Mouse (Mus musculus) lung, postnatal 0 days (tissue): ENCODE measurements around the gene Sertad4. TPM values are rescaled to one million over a fixed set of nuclear protein-coding genes. Genes with fewer than 3 reads are reported as not detected.
A peak's percentile ranks its signal among the peaks of the same experiment; 100 is the strongest.

ENCODE experiments used
- ATAC-seq: fragments of 200-750 bp; cut with Nextera tagmentation; 2 replicates; pipeline ENCODE4 v1.8.0; 2017; ENCODE audit warnings: moderate library complexity
- DNase-seq: peaks from one replicate; pipeline ENCODE4 v3.0.0-alpha.2; 2016; ENCODE audit warnings: low spot score
- H3K27ac ChIP-seq: fragments of 300-500 bp; sonication (generic); 2 replicates; pipeline ENCODE4 v1.5.1; 2014; ENCODE audit warnings: antibody characterized with exemption, mild to moderate bottlenecking, low read length, mixed read lengths
- H3K27me3 ChIP-seq: fragments of 300-500 bp; sonication (generic); replicated peaks from 2 replicates; pipeline ENCODE4 v1.6.1; 2014; ENCODE audit warnings: low read length, mixed read lengths; ENCODE audit not compliant: insufficient read depth
- H3K36me3 ChIP-seq: fragments of 300-500 bp; sonication (generic); 2 replicates; pipeline ENCODE4 v1.6.1; 2014; ENCODE audit warnings: low read length, mixed read lengths; ENCODE audit not compliant: insufficient read depth
- H3K4me1 ChIP-seq: fragments of 300-500 bp; sonication (generic); 2 replicates; pipeline ENCODE4 v1.6.1; 2014; ENCODE audit warnings: antibody characterized with exemption, low read depth, low read length, mixed read lengths; ENCODE audit not compliant: insufficient read depth
- H3K4me2 ChIP-seq: fragments of 300-500 bp; sonication (generic); replicated peaks from 2 replicates; pipeline ENCODE4 v1.6.1; 2014; ENCODE audit warnings: low read depth, mild to moderate bottlenecking, low read length, moderate library complexity, mixed read lengths
- H3K4me3 ChIP-seq: fragments of 300-500 bp; sonication (generic); 2 replicates; pipeline ENCODE4 v1.5.1; 2014; ENCODE audit warnings: low read depth, low read length
- H3K9ac ChIP-seq: fragments of 300-500 bp; sonication (generic); replicated peaks from 2 replicates; pipeline ENCODE4 v1.6.1; 2014; ENCODE audit warnings: low read depth, mild to moderate bottlenecking
- H3K9me3 ChIP-seq: fragments of 300-500 bp; sonication (generic); 2 replicates; pipeline ENCODE4 v1.6.1; 2016; ENCODE audit warnings: low read length, mixed read lengths
- CTCF ChIP-seq: IDR thresholded peaks from 2 replicates; pipeline ENCODE4 v1.5.1; 2016; ENCODE audit warnings: antibody characterized with exemption, mild to moderate bottlenecking
- EP300 ChIP-seq: IDR thresholded peaks from 2 replicates; pipeline ENCODE4 v1.6.1; 2016; ENCODE audit warnings: antibody characterized with exemption, mild to moderate bottlenecking, control low read depth
- WGBS: fragments of 180-500 bp; shearing (Covaris S2); extraction: QIAGEN DNeasy Blood & Tissue Kit; methylation state at CpG from one replicate; pipeline ENCODE4 v1.1.7; 2014; 5-methylcytosine and 5-hydroxymethylcytosine counted together
- polyA plus RNA-seq: library from polyadenylated mRNA; unstranded; fragments of >200 nt; fragmentation: Nextera tagmentation; extraction: Ambion mirVana; gene quantifications from 2 replicates; pipeline ENCODE4 v1.2.1, GENCODE M21; 2015

Sertad4 gene
- polyA plus RNA-seq, 1 experiment from 2014 or later = 3.2 TPM

GRCm38 (mm10) chr1:192849616-192850015, 5.9 kb downstream of the Sertad4 start:
- H3K4me1 ChIP-seq = peaks cover 7% of the 10 kb centered on the region
- H3K27ac ChIP-seq = no peak overlapping the region
- 0 out of 2 replicates have a peak, but pooled peaks cover 3% of the 10 kb centered on the region for H3K27me3 ChIP-seq
- peak; percentile 50 for ATAC-seq
- no peak for TF ChIP-seq EP300
- H3K36me3 ChIP-seq = no peaks in the 10 kb centered on the region
- DNase-seq = peak; percentile 62
- H3K9ac ChIP-seq = no peak overlapping the region
- 40% methylated on average over 5 of the region's 5 CpGs for WGBS
- H3K4me2 ChIP-seq = no peak overlapping the region
- H3K4me3 ChIP-seq = no peak overlapping the region
- no peaks in the 10 kb centered on the region for H3K9me3 ChIP-seq

- no peak for DNase-seq
- H3K27me3 ChIP-seq = no peaks in the 10 kb centered on the region
- 66% methylated on average over 3 of the region's 3 CpGs for WGBS
- H3K4me3 ChIP-seq = no peak overlapping the region
- H3K36me3 ChIP-seq = no peaks in the 10 kb centered on the region
- H3K27ac ChIP-seq = no peak overlapping the region
- no peaks in the 10 kb centered on the region for H3K9me3 ChIP-seq
- H3K4me2 ChIP-seq = no peak overlapping the region
- no peak for ATAC-seq
- peaks cover 7% of the 10 kb centered on the region for H3K4me1 ChIP-seq
- no peak for TF ChIP-seq CTCF
- no peak for TF ChIP-seq EP300
- H3K9ac ChIP-seq = no peak overlapping the region
Observed at GRCm38 (mm10) chr1:192847254-192847653, 8.3 kb downstream of the Sertad4 start.

GRCm38 (mm10) chr1:192841094-192841813, 14.3 kb downstream of the Sertad4 start:
- WGBS = 42% methylated on average over 9 of the region's 9 CpGs

GRCm38 (mm10) chr1:192840655-192841054, 14.9 kb downstream of the Sertad4 start:
- Histone ChIP-seq H3K9me3 (no peaks in the 10 kb centered on the region), H3K4me2 (no peak overlapping the region), H3K27ac (no peak overlapping the region), H3K4me3 (no peak overlapping the region), H3K9ac (no peak overlapping the region), H3K4me1 (no peaks in the 10 kb centered on the region), H3K36me3 (no peaks in the 10 kb centered on the region), H3K27me3 (no peaks in the 10 kb centered on the region)
- WGBS = 85% methylated on average over 2 of the region's 2 CpGs
- DNase-seq = no peak
- ATAC-seq = no peak
- no peak for TF ChIP-seq CTCF
- no peak for TF ChIP-seq EP300

More at GRCm38 (mm10) chr1:192841094-192841813, 14.3 kb downstream of the Sertad4 start:
- DNase-seq (peak; percentile 31), ATAC-seq (peak; percentile 44; the same call in 1 of the 2 replicates)
- H3K27ac ChIP-seq = no peak overlapping the region
- TF ChIP-seq CTCF = no peak
- TF ChIP-seq EP300 = no peak
- no peak overlapping the region for H3K4me2 ChIP-seq
- no peaks in the 10 kb centered on the region for H3K4me1 ChIP-seq
- no peaks in the 10 kb centered on the region for H3K9me3 ChIP-seq
- no peaks in the 10 kb centered on the region for H3K36me3 ChIP-seq
- no peaks in the 10 kb centered on the region for H3K27me3 ChIP-seq
- H3K4me3 ChIP-seq = no peak overlapping the region
- no peak overlapping the region for H3K9ac ChIP-seq

- Histone ChIP-seq H3K4me3 (peak overlapping the region; percentile 39), H3K36me3 (no peaks in the 10 kb centered on the region), H3K4me2 (peak overlapping the region; percentile 95), H3K4me1 (peaks cover 5% of the 10 kb centered on the region; the same call in 1 of the 2 replicates), H3K27ac (no peak overlapping the region), H3K9ac (no peak overlapping the region), H3K27me3 (no peaks in the 10 kb centered on the region), H3K9me3 (no peaks in the 10 kb centered on the region)
- DNase-seq = no peak
- 4% methylated on average over 18 of the region's 18 CpGs for WGBS
- peak; percentile 29; the same call in 1 of the 2 replicates for ATAC-seq
- TF ChIP-seq CTCF (no peak), EP300 (no peak)
Observed at GRCm38 (mm10) chr1:192835211-192835681, 20.3 kb downstream of the Sertad4 start.

- H3K27ac ChIP-seq = no peak overlapping the region
- 3% methylated on average over 62 of the region's 63 CpGs for WGBS
- peak; percentile 78 for ATAC-seq
- H3K9ac ChIP-seq = 0 out of 2 replicates have a peak overlapping the region, but pooled peaks have one; percentile 1
- H3K9me3 ChIP-seq = no peaks in the 10 kb centered on the region
- no peaks in the 10 kb centered on the region for H3K27me3 ChIP-seq
- peak; percentile 49 for DNase-seq
- TF ChIP-seq CTCF (no peak; the same call in none of the 2 replicates), EP300 (no peak)
- peak overlapping the region; percentile 39 for H3K4me3 ChIP-seq
- peak overlapping the region; percentile 95 for H3K4me2 ChIP-seq
- H3K4me1 ChIP-seq = peaks cover 5% of the 10 kb centered on the region; the same call in 1 of the 2 replicates
- H3K36me3 ChIP-seq = no peaks in the 10 kb centered on the region
Observed at GRCm38 (mm10) chr1:192834361-192835210, 21.0 kb downstream of the Sertad4 start.
